Mouse (Mus musculus): Measurements from ENCODE around the gene Mast3.

- no peak for TF ChIP-seq POLR2A (IDR thresholded peaks at IDR 0.05; ENCODE audit: low read depth, low read length)
- TF ChIP-seq CTCF (IDR thresholded peaks at IDR 0.05; ENCODE audit: extremely low read depth, insufficient read length, insufficient replicate concordance, low read depth, low read length), result no peak
Measured at GRCm38 (mm10) chr8:70808239-70808638, 3.4 kb upstream of the Mast3 start, which contains the start of gene Il12rb1.

Measured in small intestine, adult 2 months (tissue).